In genomic region chr1:168476917-168477316, GRCm38 (mm10) we compare ENCODE assay signal across 9 mouse cellular contexts. TPM values are rescaled to one million over a fixed set of nuclear protein-coding genes. Genes with fewer than 3 reads are reported as not detected.
DNase-seq lines count a peak whose midpoint lies in the region.
"Had no signal": no experiment of that assay in that cellular context is flagged by ENCODE, and none has a peak within 500 bp of the region (broad histone marks: within the 10 kb centered on the region; RNA-seq: fewer than 3 reads in every experiment).

No protein-coding gene starts in this region.

- intact Hi-C loops in heart, postnatal 25 days (cut with DNase I), result loop anchor here (10.0 kb wide), 1 partner anchor 262 kb away; no protein-coding TSS in a partner anchor

- DNase-seq in cerebellum, postnatal 14 days, result peak; percentile 50 to 58
- DNase-seq in cerebellum, adult 9-11 months, result no peak
- DNase-seq in MN1 (ENCODE audit: low spot score), result peak; percentile 32
- peak; percentile 56 to 79 for DNase-seq in heart, adult 18-20 months
- peak; percentile 7 for DNase-seq in heart, postnatal 25 days (ENCODE audit: low spot score)
- DNase-seq in neural tube, embryonic 10.5 days (ENCODE audit: extremely low spot score, low spot score), result no peak
- no peak for DNase-seq in kidney, postnatal 25 days
- DNase-seq in right cerebral cortex, postnatal 36 days (ENCODE audit: low spot score in 2 of 2), result no peak
- DNase-seq: B cell, adult 2 months had no signal

RNA-seq across cellular contexts. Expression of gene Pbx1, which starts 44.8 kb away (rescaled TPM):
- total RNA-seq in heart, adult 18-20 months (2021), result 10 to 100 TPM; 49.2 to 51.9 TPM
- total RNA-seq in heart, postnatal 25 days (2021), result 10 to 100 TPM; 51.3 to 55.2 TPM

Comparison
In these comparisons a context has a peak if more than half of its experiments do, and no peak if none do; other contexts are left out.
1. DNase-seq: peak in cerebellum, postnatal 14 days (2 of 2), MN1 (single experiment), heart, adult 18-20 months (2 of 2) and heart, postnatal 25 days (single experiment); none in cerebellum, adult 9-11 months (single experiment), neural tube, embryonic 10.5 days (single experiment), kidney, postnatal 25 days (0 of 2) and right cerebral cortex, postnatal 36 days (0 of 2).